Mouse (Mus musculus) bone marrow, adult 2 months (tissue): ENCODE measurements at regions not wholly inside any gene's neighbourhood (a gene's known extent, or its start where the extent isn't known, plus 50 kb on each side); places are given as distances from the start of the nearest gene placed in this dataset.

ENCODE experiments used
- CTCF ChIP-seq: fragments of 200-500 bp; IDR thresholded peaks from 2 replicates; pipeline ENCODE4 v1.5.1; 2011; ENCODE audit warnings: low read length, control low read depth; ENCODE audit not compliant: control insufficient read depth, insufficient read depth
- POLR2A ChIP-seq: fragments of 200-500 bp; IDR thresholded peaks from 2 replicates; pipeline ENCODE4 v1.6.1; 2011; ENCODE audit warnings: low read depth, mild to moderate bottlenecking, control low read depth, low read length, borderline replicate concordance; ENCODE audit not compliant: control insufficient read depth

DNA sequence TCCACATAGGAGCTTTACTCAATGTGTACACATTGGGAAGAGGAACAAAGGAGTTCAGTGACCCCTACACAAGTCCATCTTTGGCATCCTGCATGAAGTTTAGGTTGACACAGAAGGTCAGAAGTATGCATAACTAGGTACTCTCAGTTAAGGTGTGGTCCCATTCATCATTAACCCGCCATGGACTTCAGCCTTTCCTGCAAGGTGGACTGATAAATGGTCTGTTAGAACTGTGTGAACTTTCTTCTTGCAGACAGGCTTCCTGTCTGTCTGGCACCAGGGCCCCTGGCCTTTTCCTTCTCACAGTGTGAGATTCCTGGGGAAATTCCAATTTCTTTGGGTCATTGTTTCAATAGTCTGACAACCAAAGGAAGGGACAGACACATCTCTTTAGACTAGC lies 121.5 kb upstream of the Egfl6 start:
- no peak for TF ChIP-seq CTCF
- TF ChIP-seq POLR2A = no peak
